Mouse (Mus musculus) bone marrow, adult 2 months (tissue): ENCODE measurements at regions not wholly inside any gene's neighbourhood (a gene's known extent, or its start where the extent isn't known, plus 50 kb on each side); places are given as distances from the start of the nearest gene placed in this dataset.

ENCODE experiments used
- CTCF ChIP-seq: fragments of 200-500 bp; IDR thresholded peaks from 2 replicates; pipeline ENCODE4 v1.5.1; 2011; ENCODE audit warnings: low read length, control low read depth; ENCODE audit not compliant: control insufficient read depth, insufficient read depth
- POLR2A ChIP-seq: fragments of 200-500 bp; IDR thresholded peaks from 2 replicates; pipeline ENCODE4 v1.6.1; 2011; ENCODE audit warnings: low read depth, mild to moderate bottlenecking, control low read depth, low read length, borderline replicate concordance; ENCODE audit not compliant: control insufficient read depth

DNA sequence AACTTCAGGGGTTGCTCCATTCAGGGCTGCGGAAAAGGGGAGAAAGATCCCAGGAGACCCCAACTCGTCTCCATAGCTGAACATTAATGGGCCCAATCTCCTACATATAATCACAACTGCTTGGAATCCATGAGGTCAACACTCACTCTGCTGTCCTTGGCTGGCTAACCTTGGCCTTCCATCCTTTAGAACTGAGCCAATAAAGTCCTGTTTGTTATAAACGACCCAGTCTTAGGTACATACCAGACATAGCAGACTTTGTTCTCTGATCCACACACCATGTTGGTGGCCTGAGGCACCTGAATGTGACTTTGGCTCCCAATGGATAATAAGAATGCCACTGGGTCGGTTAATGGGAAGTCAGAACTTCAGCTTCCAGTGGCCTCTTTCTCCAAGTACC, 157.4 kb downstream of the Auh start:
- TF ChIP-seq CTCF (no peak), POLR2A (no peak)
